Mouse (Mus musculus): ENCODE measurements around the gene Stkld1.

Stkld1 gene

GRCm38 (mm10) chr2:26963923-26964723 is 30.3 kb downstream of the Stkld1 start, which contains the start of gene Rexo4:
Gene Rexo4 (minus strand): TSS chr2:26964386.
- peak; percentile 90 to 92 for DNase-seq

GRCm38 (mm10) chr2:26964724-26965370 is 31.0 kb downstream of the Stkld1 start:
- DNase-seq, result no peak

GRCm38 (mm10) chr2:26967262-26967661 is 33.4 kb downstream of the Stkld1 start:
- no peak for DNase-seq

- DNase-seq, result no peak
Measured at GRCm38 (mm10) chr2:26973116-26973515, 39.3 kb downstream of the Stkld1 start, which contains the start of gene Adamts13. Gene Adamts13 (plus strand): TSS chr2:26973416.

GRCm38 (mm10) chr2:26973960-26974359 is 40.1 kb downstream of the Stkld1 start:
- DNase-seq, result no peak

GRCm38 (mm10) chr2:26980361-26980760 is 46.5 kb downstream of the Stkld1 start:
- no peak for DNase-seq

GRCm38 (mm10) chr2:26984179-26984578 is 50.3 kb downstream of the Stkld1 start:
- no peak for DNase-seq

GRCm38 (mm10) chr2:26984640-26985039 is 50.8 kb downstream of the Stkld1 start:
- DNase-seq, result no peak

GRCm38 (mm10) chr2:26993936-26994335 is 60.1 kb downstream of the Stkld1 start:
- DNase-seq, result no peak

GRCm38 (mm10) chr2:26997498-26997897 is 63.7 kb downstream of the Stkld1 start:
- DNase-seq, result no peak

GRCm38 (mm10) chr2:26997993-26998392 is 64.1 kb downstream of the Stkld1 start:
- DNase-seq, result no peak

Measured in lung, adult 18-20 months (tissue).